Mouse (Mus musculus): ENCODE data around the gene Tbc1d14.

DNA sequence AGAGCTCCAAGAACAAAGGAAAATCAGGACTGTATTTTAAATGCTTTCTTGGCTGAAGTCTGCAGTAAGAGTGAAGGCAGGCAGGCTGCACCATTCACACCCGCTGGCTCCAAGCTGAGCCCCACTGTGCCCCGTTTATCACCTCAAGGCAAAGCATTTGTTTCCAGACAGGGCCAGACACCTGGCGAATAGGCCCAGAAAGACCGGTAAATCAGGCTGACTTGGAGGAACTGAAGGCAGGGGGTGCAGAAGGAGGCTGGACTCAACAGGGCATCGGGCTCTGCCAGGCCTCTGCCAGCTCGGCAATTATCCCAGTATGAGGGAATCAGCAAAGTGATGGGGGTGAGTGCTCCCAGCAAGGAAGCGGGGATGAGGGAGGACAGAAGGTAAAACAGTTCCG, 148.0 kb downstream of the Tbc1d14 start:
- no peak for TF ChIP-seq GATA1 (IDR thresholded peaks at IDR 0.05; ENCODE audit: low read length)
- TF ChIP-seq TAL1 (IDR thresholded peaks at IDR 0.05; ENCODE audit: low read length) = no peak

Measured in erythroblast, embryonic 14.5 days (primary cell).